Mouse (Mus musculus) liver (tissue): ENCODE measurements at regions not wholly inside any gene's neighbourhood (a gene's known extent, or its start where the extent isn't known, plus 50 kb on each side); places are given as distances from the start of the nearest gene placed in this dataset.

ENCODE experiments used
- DNase-seq: peaks from one replicate; pipeline ENCODE4 v3.0.0-alpha.2; 2020; ENCODE audit warnings: mixed read lengths

DNA sequence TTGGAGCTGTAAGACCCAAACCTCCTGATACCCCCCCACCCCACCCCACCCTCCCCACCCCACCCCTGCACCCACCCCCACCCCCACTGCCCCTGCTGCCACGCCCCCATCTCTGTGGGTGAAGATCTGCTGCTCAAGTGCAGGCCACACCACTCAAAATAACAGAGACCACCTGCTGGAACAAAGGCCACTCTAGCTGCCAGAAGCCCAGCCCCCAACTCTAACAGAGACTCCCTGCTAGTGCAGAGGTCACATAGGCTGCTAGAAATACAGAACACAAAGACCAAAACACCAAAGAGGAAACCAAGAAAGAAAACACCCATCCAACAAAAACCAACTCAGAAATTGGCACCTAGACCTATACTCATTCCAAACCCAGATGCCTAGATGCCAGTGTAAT, 58.9 kb downstream of the Olfr267 start:
- no peak for DNase-seq

DNA sequence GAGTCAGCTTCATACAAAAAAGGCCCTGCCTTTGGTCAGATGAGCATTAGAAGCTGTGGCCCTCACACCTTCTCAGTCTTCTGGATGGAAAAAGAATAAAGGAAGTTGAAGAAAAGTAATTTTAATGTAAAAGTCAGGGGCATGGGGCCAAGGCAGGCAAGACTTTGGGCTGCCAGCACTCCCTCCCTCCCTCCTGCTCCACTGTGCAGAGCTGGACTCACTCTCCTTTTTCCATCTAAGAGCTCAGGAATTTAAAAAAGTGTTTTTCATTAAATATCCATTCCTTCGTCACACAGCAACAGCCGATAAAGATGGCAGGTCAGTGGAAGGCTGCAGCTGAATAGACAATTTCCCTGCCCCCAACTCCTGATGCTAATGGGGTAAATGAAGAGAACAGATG, 61.1 kb downstream of the Olfr267 start:
- no peak for DNase-seq

DNA sequence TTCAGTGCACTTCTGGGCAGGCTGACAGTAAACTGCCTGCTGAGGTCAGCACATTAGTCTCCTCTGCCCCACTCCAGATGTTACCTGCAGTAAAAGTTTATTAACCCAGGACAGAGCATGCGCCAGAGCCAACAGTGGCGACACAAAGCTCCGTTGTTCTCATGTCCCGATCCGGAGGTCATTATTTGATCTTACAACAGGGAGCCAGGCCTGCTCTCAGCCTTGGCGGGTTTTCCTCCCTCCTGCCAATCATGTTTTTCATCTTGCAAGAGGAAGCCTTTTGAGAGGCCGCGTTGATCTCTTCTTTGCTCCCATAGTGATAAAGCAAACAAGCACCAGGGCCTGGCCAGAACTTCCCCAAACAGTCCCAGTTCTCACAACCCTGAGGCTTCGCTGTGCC, 64.7 kb downstream of the Olfr267 start:
- DNase-seq = peak; percentile 6

DNA sequence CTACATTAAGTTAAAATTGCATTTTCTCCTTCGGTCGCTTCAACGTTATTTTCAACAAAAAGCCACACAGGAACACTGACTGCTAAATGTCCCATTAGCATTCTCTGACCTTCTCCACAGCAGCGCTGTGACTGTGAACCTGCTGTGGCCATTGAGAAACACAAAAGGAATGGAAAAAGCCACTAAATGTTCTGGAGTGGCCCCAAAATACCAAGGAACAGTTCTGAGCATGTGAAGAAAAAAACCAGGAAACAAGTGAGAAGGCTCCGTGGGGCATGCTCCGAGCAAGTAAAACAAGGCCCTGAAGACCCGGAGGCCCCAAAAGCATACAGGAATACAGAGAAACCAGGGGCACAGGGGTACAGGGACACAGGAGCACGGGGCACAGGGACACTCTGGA, 66.8 kb downstream of the Olfr267 start:
- no peak for DNase-seq

GRCm38 (mm10) chr4:58716426-58716825, 71.1 kb downstream of the Olfr267 start:
- no peak for DNase-seq

DNA sequence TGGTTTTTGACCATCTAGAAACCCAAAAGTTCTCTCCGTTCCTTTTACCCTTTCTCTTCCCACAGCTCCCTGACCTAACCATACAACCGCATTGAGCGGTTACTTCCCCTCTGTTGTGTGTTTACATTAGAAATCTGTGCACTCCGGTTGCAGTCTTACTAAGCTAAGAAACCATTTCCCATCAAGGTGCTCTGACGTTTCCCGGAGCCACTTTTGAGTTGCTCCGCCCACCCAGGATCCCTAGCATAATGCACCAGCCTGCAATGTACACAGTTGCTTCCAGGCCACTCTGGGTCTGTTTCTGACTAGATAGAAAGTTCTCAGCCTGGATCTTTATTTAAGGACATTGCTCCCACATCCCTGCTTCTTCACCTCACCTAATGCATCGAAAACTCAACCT, 71.7 kb downstream of the Olfr267 start:
- no peak for DNase-seq

- no peak for DNase-seq
Measured at GRCm38 (mm10) chr4:58714221-58714620, 73.3 kb downstream of the Olfr267 start.

- DNase-seq = no peak
Measured at GRCm38 (mm10) chr4:58712875-58713274, 74.6 kb downstream of the Olfr267 start.

DNA sequence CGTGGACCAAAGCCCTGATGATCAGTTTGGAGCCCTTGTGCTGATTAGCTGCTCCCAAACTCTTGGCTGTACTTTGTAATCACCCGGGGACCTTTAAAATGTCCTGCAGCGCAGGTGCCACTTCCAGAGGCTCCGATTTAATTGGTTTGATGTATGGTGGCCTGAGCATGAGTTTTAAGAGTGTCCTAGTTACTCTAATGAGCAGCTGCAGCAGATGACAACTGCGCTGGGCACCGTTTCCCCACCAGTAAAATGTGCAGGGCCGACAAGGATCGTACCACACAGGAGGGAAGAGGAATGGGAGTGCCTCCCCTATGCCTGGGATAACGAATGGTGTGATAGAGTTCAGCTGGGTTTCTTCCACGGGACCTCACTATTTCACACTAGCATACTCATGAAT, 75.3 kb downstream of the Olfr267 start:
- no peak for DNase-seq

DNA sequence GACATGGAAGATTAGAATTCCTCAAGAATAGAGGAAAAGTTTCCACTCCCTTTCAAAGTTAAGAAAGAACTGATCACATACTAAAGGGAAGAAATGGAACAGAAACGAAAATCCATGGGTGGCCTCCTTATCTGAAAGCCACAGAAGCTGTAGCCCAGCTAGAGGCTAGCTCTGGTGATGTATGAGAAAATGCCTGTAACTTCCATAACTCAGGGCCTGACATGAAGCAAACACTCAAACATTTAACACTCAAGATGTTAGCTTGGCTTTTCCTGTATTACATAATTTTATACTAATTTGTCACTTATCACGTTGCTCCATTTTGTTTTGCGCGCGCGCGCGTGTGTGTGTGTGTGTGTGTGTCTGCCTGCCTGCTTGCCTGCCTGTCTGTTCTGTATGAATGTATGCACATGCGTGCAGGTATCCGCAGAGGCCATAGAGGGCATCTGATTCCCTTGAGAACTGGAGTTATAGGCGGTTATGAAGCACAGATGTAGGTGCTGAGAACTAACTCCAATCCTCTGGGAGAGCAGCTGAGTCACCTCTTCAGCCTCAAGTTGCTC, 88.2 kb downstream of the Olfr267 start:
- no peak for DNase-seq

GRCm38 (mm10) chr4:58698828-58699227, 88.7 kb downstream of the Olfr267 start:
- DNase-seq = no peak

DNA sequence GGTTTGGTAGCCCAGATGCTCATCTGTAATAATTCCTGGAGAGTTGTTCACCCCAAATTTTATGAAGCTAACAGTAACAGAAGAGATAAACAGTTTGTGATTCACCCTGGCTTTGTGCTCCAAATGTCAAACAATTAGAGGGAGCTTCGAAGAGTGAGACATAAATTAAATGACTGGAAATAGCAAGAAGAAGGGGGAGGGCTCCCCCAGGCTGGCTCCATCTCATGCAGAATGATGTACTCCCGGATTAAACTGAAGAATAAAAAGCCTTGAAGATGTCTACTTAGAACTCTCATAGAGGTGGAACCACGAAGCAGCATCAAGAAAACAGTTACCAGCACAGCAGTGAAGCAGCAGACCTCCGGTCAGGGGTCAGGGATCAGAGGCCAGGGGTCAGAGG, 90.8 kb downstream of the Olfr267 start:
- DNase-seq = no peak

- no peak for DNase-seq
Measured at GRCm38 (mm10) chr4:58695281-58695680, 92.2 kb downstream of the Olfr267 start.

GRCm38 (mm10) chr4:58693018-58693417, 94.5 kb downstream of the Olfr267 start:
- no peak for DNase-seq

DNA sequence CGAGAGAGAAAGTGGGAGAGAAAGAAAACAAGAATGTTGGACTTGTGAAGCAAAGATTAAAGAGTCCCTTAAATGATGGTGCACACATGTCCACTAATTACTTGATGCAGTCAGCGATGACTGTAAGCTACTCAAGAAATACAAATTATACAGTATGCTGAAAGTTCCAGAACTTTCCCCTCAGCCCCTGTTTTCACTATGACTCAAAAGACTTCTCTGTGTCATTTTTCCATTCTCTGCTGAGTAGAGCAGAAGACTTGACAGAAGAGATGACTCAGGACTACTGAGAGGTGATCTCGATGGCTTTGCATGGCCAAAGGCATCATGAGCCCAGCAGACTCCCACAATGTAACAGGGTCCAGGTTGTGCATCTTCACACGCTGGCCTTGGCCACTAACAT, 105.6 kb downstream of the Olfr267 start:
- no peak for DNase-seq

- DNase-seq = no peak
Measured at GRCm38 (mm10) chr4:58677701-58678385, 109.7 kb downstream of the Olfr267 start.

DNA sequence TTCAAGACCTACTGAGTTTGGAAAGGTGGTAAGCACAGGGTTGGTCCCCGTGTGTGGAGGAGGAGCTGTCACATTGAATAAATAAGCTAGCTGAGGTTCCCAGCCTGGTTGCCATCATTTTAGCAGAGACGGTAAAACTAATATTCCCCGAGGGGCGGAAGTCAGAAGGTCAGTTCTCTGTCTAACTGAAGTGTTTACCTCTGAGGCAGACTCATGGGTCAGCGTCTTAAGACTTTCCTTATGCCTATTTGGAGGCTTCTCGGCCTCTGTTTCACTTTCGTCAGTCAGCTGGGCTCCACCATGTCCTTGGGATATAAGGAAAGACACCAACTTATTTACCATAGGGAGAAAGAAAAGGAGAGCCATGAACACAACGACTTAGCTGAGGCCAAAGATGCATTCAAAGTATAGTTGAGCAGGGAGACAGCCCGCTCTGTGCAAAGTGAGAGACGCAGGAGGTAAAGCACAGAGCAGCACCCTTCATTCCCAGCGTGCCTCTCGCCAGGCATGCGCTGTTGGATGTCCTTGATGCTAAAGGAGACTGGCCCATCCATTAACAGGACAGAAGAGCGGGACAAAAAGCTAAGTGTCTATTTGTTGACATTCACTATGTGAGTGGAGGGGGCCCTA, 116.0 kb downstream of the Olfr267 start:
- no peak for DNase-seq

DNA sequence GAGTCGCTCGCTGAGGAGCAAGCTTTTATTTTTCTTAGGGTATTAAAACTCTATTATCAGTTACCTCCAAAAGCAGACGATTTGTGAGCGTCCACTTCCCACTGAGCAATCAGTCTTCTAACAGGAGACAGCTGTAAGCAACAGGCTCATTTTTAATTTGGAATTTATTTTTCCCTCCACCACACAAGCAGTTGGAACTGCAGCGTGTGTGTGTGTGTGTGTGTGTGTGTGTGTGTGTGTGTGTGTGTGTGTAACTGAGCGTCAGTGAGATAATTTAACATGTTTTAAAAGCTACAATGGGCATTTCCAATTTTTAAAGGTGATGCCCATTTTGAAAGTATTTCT, 116.6 kb downstream of the Olfr267 start:
- DNase-seq = no peak

GRCm38 (mm10) chr4:58670107-58670905, 116.6 kb upstream of the Lpar1 start:
- DNase-seq = peak; percentile 35

GRCm38 (mm10) chr4:58668368-58669153, 114.9 kb upstream of the Lpar1 start:
- no peak for DNase-seq

- no peak for DNase-seq
Measured at GRCm38 (mm10) chr4:58663628-58664205, 110.0 kb upstream of the Lpar1 start.

DNA sequence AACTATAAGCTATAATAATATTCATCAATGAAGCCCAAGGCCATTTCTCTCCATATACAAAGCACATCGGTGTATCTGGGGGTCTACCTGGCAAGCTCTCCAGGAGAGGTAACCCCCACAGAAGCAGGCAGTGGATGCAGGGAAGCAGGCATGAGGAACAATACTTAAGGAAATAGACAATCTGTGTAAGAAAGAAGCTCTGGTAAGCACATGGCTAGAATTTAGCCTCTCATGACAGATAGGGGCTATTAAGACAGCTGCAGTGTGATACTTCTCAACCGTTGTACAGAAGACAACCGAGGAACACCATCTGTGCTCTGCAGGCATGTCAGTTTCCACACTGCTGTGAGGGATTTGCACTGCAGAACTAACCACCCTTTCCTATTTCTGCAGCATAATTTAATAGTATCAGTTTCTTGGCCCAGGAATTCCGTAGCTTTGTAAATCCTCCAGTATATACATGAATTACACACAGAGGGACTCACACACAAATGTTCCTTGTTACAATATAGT, 108.1 kb upstream of the Lpar1 start:
- DNase-seq = no peak
